Mouse (Mus musculus) hindbrain, embryonic 11.5 days (tissue): Measurements from ENCODE around the gene Gm29427. TPM values are rescaled to one million over a fixed set of nuclear protein-coding genes. Genes with fewer than 3 reads are reported as not detected.
A peak's percentile ranks its signal among the peaks of the same experiment; 100 is the strongest.

Source experiments
- ATAC-seq: fragments of 200-750 bp; cut with Nextera tagmentation; 2 replicates; pipeline ENCODE4 v1.8.0; 2017; ENCODE audit warnings: mild to moderate bottlenecking, moderate TSS enrichment, moderate library complexity; ENCODE audit not compliant: low FRiP score
- DNase-seq: peaks from one replicate; pipeline ENCODE4 v3.0.0-alpha.2; 2015; ENCODE audit warnings: low spot score
- H3K27ac ChIP-seq: fragments of 300-500 bp; sonication (generic); 2 replicates; pipeline ENCODE4 v1.5.1; 2014; ENCODE audit warnings: mild to moderate bottlenecking, low read depth, low read length
- H3K27me3 ChIP-seq: fragments of 300-500 bp; sonication (generic); 2 replicates; pipeline ENCODE4 v1.6.1; 2014; ENCODE audit warnings: mild to moderate bottlenecking, low read length, moderate library complexity, mixed read lengths; ENCODE audit not compliant: control insufficient read depth, insufficient read depth
- H3K36me3 ChIP-seq: fragments of 300-500 bp; sonication (generic); 2 replicates; pipeline ENCODE4 v1.6.1; 2014; ENCODE audit warnings: mild to moderate bottlenecking, low read length, moderate library complexity, mixed read lengths; ENCODE audit not compliant: control insufficient read depth, insufficient read depth
- H3K4me1 ChIP-seq: fragments of 300-500 bp; sonication (generic); replicated peaks from 2 replicates; pipeline ENCODE4 v1.6.1; 2014; ENCODE audit warnings: low read length, mixed read lengths; ENCODE audit not compliant: control insufficient read depth, insufficient read depth
- H3K4me2 ChIP-seq: fragments of 300-500 bp; sonication (generic); replicated peaks from 2 replicates; pipeline ENCODE4 v1.6.1; 2014; ENCODE audit warnings: mild to moderate bottlenecking, low read depth, low read length
- H3K4me3 ChIP-seq: fragments of 300-500 bp; sonication (generic); 2 replicates; pipeline ENCODE4 v1.5.1; 2014; ENCODE audit warnings: low read depth, low read length
- H3K9ac ChIP-seq: fragments of 300-500 bp; sonication (generic); 2 replicates; pipeline ENCODE4 v1.6.1; 2014; ENCODE audit warnings: low read depth, low read length
- H3K9me3 ChIP-seq: fragments of 300-500 bp; sonication (generic); 2 replicates; pipeline ENCODE4 v1.6.1; 2016; ENCODE audit warnings: low read length; ENCODE audit not compliant: control insufficient read depth
- WGBS: fragments of 180-500 bp; shearing (Covaris S2); extraction: QIAGEN DNeasy Blood & Tissue Kit; methylation state at CpG from one replicate; pipeline ENCODE4 v1.1.7; 2014; 5-methylcytosine and 5-hydroxymethylcytosine counted together
- polyA plus RNA-seq: library from polyadenylated mRNA; unstranded; fragments of >200 nt; fragmentation: Nextera tagmentation; extraction: Ambion mirVana; gene quantifications from 2 replicates; pipeline ENCODE4 v1.2.1, GENCODE M21; 2014

Gene Gm29427
- polyA plus RNA-seq, 1 experiment from 2014 or later: not detected

DNA sequence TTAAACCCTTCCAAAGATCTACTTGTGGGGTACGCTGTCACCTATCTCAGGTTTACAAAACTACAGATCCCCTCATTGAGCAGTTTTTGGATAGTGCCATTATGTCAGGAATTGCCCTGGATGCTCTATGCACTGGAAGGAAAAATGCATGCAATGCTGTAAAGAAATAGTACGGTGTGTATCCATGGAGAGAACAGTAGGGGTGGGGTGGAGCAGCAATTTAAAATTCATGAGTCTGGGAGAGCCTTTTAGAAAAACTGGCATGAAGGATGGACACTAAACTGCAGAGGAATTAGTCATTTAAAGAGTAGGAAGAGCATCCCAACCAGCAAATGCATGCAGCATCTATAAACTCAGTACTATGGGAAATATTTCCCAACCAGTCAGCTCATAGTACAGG lies 10.8 kb upstream of the Gm29427 start:
- no peak overlapping the region for H3K9ac ChIP-seq
- H3K27ac ChIP-seq: no peak overlapping the region
- H3K4me3 ChIP-seq: no peak overlapping the region
- DNase-seq (no peak), ATAC-seq (no peak)
- no peak overlapping the region for H3K4me2 ChIP-seq
- H3K27me3 ChIP-seq: no peaks in the 10 kb centered on the region
- no peaks in the 10 kb centered on the region for H3K4me1 ChIP-seq
- 79% methylated on average over 2 of the region's 2 CpGs for WGBS
- H3K9me3 ChIP-seq: no peaks in the 10 kb centered on the region
- H3K36me3 ChIP-seq: no peaks in the 10 kb centered on the region

GRCm38 (mm10) chr1:130724206-130724605 lies 8.6 kb upstream of the Gm29427 start:
- Histone ChIP-seq H3K4me1 (no peaks in the 10 kb centered on the region), H3K27me3 (no peaks in the 10 kb centered on the region), H3K27ac (no peak overlapping the region), H3K4me3 (no peak overlapping the region), H3K9ac (no peak overlapping the region), H3K4me2 (no peak overlapping the region), H3K36me3 (no peaks in the 10 kb centered on the region), H3K9me3 (no peaks in the 10 kb centered on the region)
- 94% methylated on average over 5 of the region's 5 CpGs for WGBS
- ATAC-seq (no peak), DNase-seq (no peak)

DNA sequence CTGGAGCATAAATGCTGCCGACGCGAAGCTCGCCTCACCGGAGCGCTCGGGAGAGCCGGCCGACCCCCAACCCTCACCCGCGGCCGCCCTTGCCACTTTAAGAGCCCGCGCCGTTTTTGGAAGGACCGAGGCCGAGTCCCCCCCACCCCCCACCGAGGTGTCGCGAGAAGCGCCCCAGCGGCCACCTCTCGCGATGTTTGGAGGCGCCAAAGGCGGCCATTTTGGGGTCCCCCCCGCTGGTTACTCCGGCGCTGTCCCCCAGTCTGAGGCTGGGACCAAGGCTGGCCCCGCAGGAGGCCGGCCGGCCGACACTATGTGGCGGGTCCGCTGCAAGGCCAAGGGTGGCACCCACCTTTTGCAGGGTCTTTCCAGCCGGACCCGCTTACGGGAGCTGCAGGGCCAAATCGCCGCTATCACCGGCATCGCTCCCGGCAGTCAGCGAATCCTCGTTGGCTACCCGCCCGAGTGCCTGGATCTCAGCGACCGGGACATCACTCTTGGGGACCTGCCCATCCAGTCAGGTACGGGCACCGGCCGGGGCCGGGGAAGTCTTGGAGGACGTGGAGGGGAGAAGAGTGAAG lies 1.8 kb upstream of the Gm29427 start, which contains the start of gene Yod1:
Gene Yod1 (plus strand): TSS at position 37 of the 581 bp plus-strand sequence.
- no peaks in the 10 kb centered on the region for H3K36me3 ChIP-seq
- no peaks in the 10 kb centered on the region for H3K9me3 ChIP-seq
- H3K4me2 ChIP-seq: peak within 1 kb of the TSS; percentile 96
- peak within 1 kb of the TSS; percentile 98 for H3K9ac ChIP-seq
- under 1% methylated on average over 46 of the region's 54 CpGs for WGBS
- no peaks in the 10 kb centered on the region for H3K4me1 ChIP-seq
- DNase-seq: peak; percentile 95
- ATAC-seq: peak; percentile 82
- peak within 1 kb of the TSS; percentile 82 for H3K27ac ChIP-seq
- H3K27me3 ChIP-seq: no peaks in the 10 kb centered on the region
- H3K4me3 ChIP-seq: peak within 1 kb of the TSS; percentile 88

GRCm38 (mm10) chr1:130716513-130717290 lies 1.1 kb upstream of the Gm29427 start:
- Histone ChIP-seq H3K27me3 (no peaks in the 10 kb centered on the region), H3K27ac (peak overlapping the region; percentile 82), H3K4me2 (peak overlapping the region; percentile 96), H3K4me3 (peak overlapping the region; percentile 88), H3K36me3 (no peaks in the 10 kb centered on the region), H3K4me1 (no peaks in the 10 kb centered on the region), H3K9ac (peak overlapping the region; percentile 98), H3K9me3 (no peaks in the 10 kb centered on the region)
- under 1% methylated on average over 42 of the region's 42 CpGs for WGBS
- ATAC-seq: peak; percentile 34
- DNase-seq: peak; percentile 72

DNA sequence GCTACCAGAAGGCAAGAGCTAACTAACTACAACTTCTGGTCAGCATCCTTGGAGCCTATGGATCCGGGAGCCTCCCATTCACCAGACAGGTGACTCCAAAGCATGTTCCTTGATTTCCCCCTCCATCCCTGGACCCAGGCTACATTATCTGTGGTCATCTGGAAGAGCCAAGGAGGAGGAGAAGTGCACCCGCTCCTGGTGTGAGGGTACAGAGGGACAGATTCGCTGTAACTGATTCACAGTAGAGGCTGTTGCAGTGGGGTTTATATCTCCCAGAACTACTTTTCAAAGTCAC lies 566 bp upstream of the Gm29427 start:
- H3K9me3 ChIP-seq: no peaks in the 10 kb centered on the region
- peak overlapping the region; percentile 82; the same call in 1 of the 2 replicates for H3K27ac ChIP-seq
- H3K4me3 ChIP-seq: peak overlapping the region; percentile 88
- H3K27me3 ChIP-seq: no peaks in the 10 kb centered on the region
- ATAC-seq: peak; percentile 38
- 3% methylated on average over 3 of the region's 3 CpGs for WGBS
- peak overlapping the region; percentile 98 for H3K9ac ChIP-seq
- peak overlapping the region; percentile 96 for H3K4me2 ChIP-seq
- DNase-seq: no peak
- H3K4me1 ChIP-seq: no peaks in the 10 kb centered on the region
- no peaks in the 10 kb centered on the region for H3K36me3 ChIP-seq

- H3K4me2 ChIP-seq: no peak overlapping the region
- no peaks in the 10 kb centered on the region for H3K27me3 ChIP-seq
- H3K4me1 ChIP-seq: no peaks in the 10 kb centered on the region
- no peaks in the 10 kb centered on the region for H3K36me3 ChIP-seq
- ATAC-seq (no peak), DNase-seq (no peak)
- 73% methylated on average over 4 of the region's 4 CpGs for WGBS
- no peak overlapping the region for H3K27ac ChIP-seq
- no peak overlapping the region for H3K9ac ChIP-seq
- H3K4me3 ChIP-seq: no peak overlapping the region
- H3K9me3 ChIP-seq: no peaks in the 10 kb centered on the region
These were observed 1.6 kb downstream of the Gm29427 start for GRCm38 (mm10) chr1:130714046-130714445.

GRCm38 (mm10) chr1:130710283-130711080 lies 5.1 kb downstream of the Gm29427 start:
- H3K36me3 ChIP-seq: peaks cover 2% of the 10 kb centered on the region; the same call in 1 of the 2 replicates
- DNase-seq (no peak), ATAC-seq (no peak)
- no peak overlapping the region for H3K4me3 ChIP-seq
- no peak overlapping the region for H3K4me2 ChIP-seq
- 89% methylated on average over 22 of the region's 22 CpGs for WGBS
- no peak overlapping the region for H3K27ac ChIP-seq
- H3K9ac ChIP-seq: no peak overlapping the region
- H3K4me1 ChIP-seq: no peaks in the 10 kb centered on the region
- H3K9me3 ChIP-seq: no peaks in the 10 kb centered on the region
- H3K27me3 ChIP-seq: no peaks in the 10 kb centered on the region

DNA sequence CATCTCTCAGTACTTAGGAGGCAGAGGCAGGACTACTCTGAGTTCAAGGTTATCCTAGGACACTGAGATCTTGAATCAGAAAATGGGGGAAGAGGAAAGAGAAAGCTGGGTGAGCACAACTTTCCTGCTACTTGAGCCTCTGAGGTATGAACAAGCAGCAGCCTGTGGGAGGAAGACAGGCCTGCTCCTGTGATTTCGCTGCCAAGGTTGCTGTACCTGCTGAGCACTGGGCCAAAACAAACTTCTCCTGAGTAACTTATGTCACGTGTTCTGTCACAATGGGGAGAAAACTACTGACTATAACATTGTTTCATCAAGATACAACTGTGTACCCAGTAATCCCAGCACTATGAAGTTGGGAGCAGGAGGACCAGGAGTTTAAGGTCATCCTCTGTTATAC lies 12.0 kb downstream of the Gm29427 start:
- Histone ChIP-seq H3K9me3 (no peaks in the 10 kb centered on the region), H3K9ac (no peak overlapping the region), H3K36me3 (peaks cover 11% of the 10 kb centered on the region; the same call in 1 of the 2 replicates), H3K27ac (no peak overlapping the region), H3K27me3 (no peaks in the 10 kb centered on the region), H3K4me2 (no peak overlapping the region), H3K4me1 (no peaks in the 10 kb centered on the region), H3K4me3 (no peak overlapping the region)
- 74% methylated on average over 2 of the region's 2 CpGs for WGBS
- DNase-seq (no peak), ATAC-seq (no peak)
